Mouse (Mus musculus) forebrain, embryonic 10.5 days (tissue): ENCODE data around the gene Rbfox2. TPM values are rescaled to one million over a fixed set of nuclear protein-coding genes. Genes with fewer than 3 reads are reported as not detected.

Source experiments
- DNase-seq: peaks from one replicate; pipeline ENCODE4 v3.0.0-alpha.2; 2017; ENCODE audit warnings: low spot score; ENCODE audit errors: extremely low spot score
- H3K27ac ChIP-seq: fragments of 300-500 bp; sonication (generic); 2 replicates; pipeline ENCODE4 v1.5.1; 2016; ENCODE audit warnings: mild to moderate bottlenecking
- H3K27me3 ChIP-seq: fragments of 300-500 bp; sonication (generic); 2 replicates; pipeline ENCODE4 v1.6.1; 2016; ENCODE audit warnings: mild to moderate bottlenecking; ENCODE audit not compliant: poor library complexity, severe bottlenecking
- H3K36me3 ChIP-seq: fragments of 300-500 bp; sonication (generic); replicated peaks from 2 replicates; pipeline ENCODE4 v1.6.1; 2016; ENCODE audit warnings: mild to moderate bottlenecking, moderate library complexity
- H3K4me1 ChIP-seq: fragments of 300-500 bp; sonication (generic); 2 replicates; pipeline ENCODE4 v1.6.1; 2016
- H3K4me3 ChIP-seq: fragments of 300-500 bp; sonication (generic); 2 replicates; pipeline ENCODE4 v1.5.1; 2016; ENCODE audit warnings: mild to moderate bottlenecking, moderate library complexity
- H3K9me3 ChIP-seq: fragments of 300-500 bp; sonication (generic); 2 replicates; pipeline ENCODE4 v1.6.1; 2016; ENCODE audit warnings: mild to moderate bottlenecking, moderate library complexity
- WGBS: fragments of 180-500 bp; shearing (Covaris S2); methylation state at CpG from one replicate; pipeline ENCODE4 v1.1.7; 2016; 5-methylcytosine and 5-hydroxymethylcytosine counted together
- polyA plus RNA-seq: library from polyadenylated mRNA; unstranded; fragments of >200 nt; fragmentation: Nextera tagmentation; extraction: Ambion mirVana; gene quantifications from 2 replicates; pipeline ENCODE4 v1.2.1, GENCODE M21; 2016

Gene Rbfox2
- polyA plus RNA-seq, 1 experiment from 2014 or later, result 39.0 TPM

- Histone ChIP-seq H3K4me3 (no peak overlapping the region), H3K9me3 (no peaks in the 10 kb centered on the region), H3K27ac (no peak overlapping the region), H3K36me3 (no peaks in the 10 kb centered on the region), H3K4me1 (peaks cover 79% of the 10 kb centered on the region), H3K27me3 (no peaks in the 10 kb centered on the region)
- 85% methylated on average over 4 of the region's 4 CpGs for whole genome bisulfite sequencing
- no peak for DNase-seq
Observed at GRCm38 (mm10) chr15:77256782-77257181, 50.0 kb downstream of the Rbfox2 start.

GRCm38 (mm10) chr15:77254636-77255035 lies 52.2 kb downstream of the Rbfox2 start:
- Histone ChIP-seq H3K27me3 (no peaks in the 10 kb centered on the region), H3K4me1 (peaks cover 83% of the 10 kb centered on the region), H3K4me3 (no peak overlapping the region), H3K36me3 (no peaks in the 10 kb centered on the region), H3K27ac (peak overlapping the region; percentile 80), H3K9me3 (no peaks in the 10 kb centered on the region)
- WGBS, result 19% methylated on average over 1 of the region's 1 CpGs
- DNase-seq, result peak; percentile 43

GRCm38 (mm10) chr15:77254128-77254527 lies 52.7 kb downstream of the Rbfox2 start:
- peaks cover 78% of the 10 kb centered on the region for H3K4me1 ChIP-seq
- H3K27me3 ChIP-seq, result no peaks in the 10 kb centered on the region
- no peaks in the 10 kb centered on the region for H3K9me3 ChIP-seq
- peak overlapping the region; percentile 80 for H3K27ac ChIP-seq
- H3K36me3 ChIP-seq, result no peaks in the 10 kb centered on the region
- H3K4me3 ChIP-seq, result no peak overlapping the region
- DNase-seq, result no peak
- 48% methylated on average over 2 of the region's 2 CpGs for WGBS

GRCm38 (mm10) chr15:77251706-77252105 lies 55.1 kb downstream of the Rbfox2 start:
- Histone ChIP-seq H3K4me3 (no peak overlapping the region), H3K36me3 (no peaks in the 10 kb centered on the region), H3K27ac (no peak overlapping the region; the same call in 1 of the 2 replicates), H3K4me1 (peaks cover 64% of the 10 kb centered on the region), H3K27me3 (no peaks in the 10 kb centered on the region), H3K9me3 (no peaks in the 10 kb centered on the region)
- 72% methylated on average over 3 of the region's 3 CpGs for WGBS
- DNase-seq, result no peak

GRCm38 (mm10) chr15:77250806-77251205 lies 56.0 kb downstream of the Rbfox2 start:
- H3K4me3 ChIP-seq, result no peak overlapping the region
- no peaks in the 10 kb centered on the region for H3K36me3 ChIP-seq
- H3K27ac ChIP-seq, result no peak overlapping the region
- no peaks in the 10 kb centered on the region for H3K9me3 ChIP-seq
- no peak for DNase-seq
- WGBS, result 88% methylated on average over 2 of the region's 2 CpGs
- no peaks in the 10 kb centered on the region for H3K27me3 ChIP-seq
- peaks cover 64% of the 10 kb centered on the region for H3K4me1 ChIP-seq

- no peaks in the 10 kb centered on the region for H3K27me3 ChIP-seq
- no peak overlapping the region for H3K27ac ChIP-seq
- H3K4me1 ChIP-seq, result peaks cover 65% of the 10 kb centered on the region
- no peak overlapping the region for H3K4me3 ChIP-seq
- no peaks in the 10 kb centered on the region for H3K36me3 ChIP-seq
- no peaks in the 10 kb centered on the region for H3K9me3 ChIP-seq
- no peak for DNase-seq
- 85% methylated on average over 5 of the region's 5 CpGs for WGBS
Observed at GRCm38 (mm10) chr15:77249421-77249820, 57.4 kb downstream of the Rbfox2 start.

- WGBS, result 14% methylated on average over 11 of the region's 11 CpGs
- Histone ChIP-seq H3K36me3 (no peaks in the 10 kb centered on the region), H3K27ac (peak overlapping the region; percentile 81), H3K4me3 (peak overlapping the region; percentile 36), H3K4me1 (peaks cover 44% of the 10 kb centered on the region), H3K27me3 (no peaks in the 10 kb centered on the region), H3K9me3 (no peaks in the 10 kb centered on the region)
- DNase-seq, result peak; percentile 66
Observed at GRCm38 (mm10) chr15:77245418-77246365, 61.1 kb downstream of the Rbfox2 start.

GRCm38 (mm10) chr15:77244634-77245033 lies 62.2 kb downstream of the Rbfox2 start:
- Histone ChIP-seq H3K9me3 (no peaks in the 10 kb centered on the region), H3K27me3 (no peaks in the 10 kb centered on the region), H3K4me3 (no peak overlapping the region), H3K4me1 (peaks cover 43% of the 10 kb centered on the region), H3K36me3 (no peaks in the 10 kb centered on the region), H3K27ac (peak overlapping the region; percentile 81; the same call in 1 of the 2 replicates)
- no peak for DNase-seq
- WGBS, result 88% methylated on average over 5 of the region's 5 CpGs

GRCm38 (mm10) chr15:77243876-77244560 lies 62.8 kb downstream of the Rbfox2 start:
- no peak for DNase-seq
- H3K27ac ChIP-seq, result 0 out of 2 replicates have a peak overlapping the region, but pooled peaks have one; percentile 81
- WGBS, result 93% methylated on average over 5 of the region's 5 CpGs
- H3K9me3 ChIP-seq, result no peaks in the 10 kb centered on the region
- no peaks in the 10 kb centered on the region for H3K27me3 ChIP-seq
- no peak overlapping the region for H3K4me3 ChIP-seq
- peaks cover 43% of the 10 kb centered on the region for H3K4me1 ChIP-seq
- no peaks in the 10 kb centered on the region for H3K36me3 ChIP-seq

GRCm38 (mm10) chr15:77240607-77241006 lies 66.2 kb downstream of the Rbfox2 start:
- Histone ChIP-seq H3K4me1 (peaks cover 35% of the 10 kb centered on the region), H3K9me3 (no peaks in the 10 kb centered on the region), H3K27ac (no peak overlapping the region), H3K27me3 (no peaks in the 10 kb centered on the region), H3K4me3 (no peak overlapping the region), H3K36me3 (no peaks in the 10 kb centered on the region)
- DNase-seq, result no peak
- WGBS, result 85% methylated on average over 4 of the region's 4 CpGs

GRCm38 (mm10) chr15:77239564-77239963 lies 67.2 kb downstream of the Rbfox2 start:
- no peak for DNase-seq
- Histone ChIP-seq H3K27me3 (no peaks in the 10 kb centered on the region), H3K27ac (no peak overlapping the region), H3K36me3 (no peaks in the 10 kb centered on the region), H3K9me3 (no peaks in the 10 kb centered on the region), H3K4me1 (peaks cover 33% of the 10 kb centered on the region), H3K4me3 (no peak overlapping the region)
- WGBS, result 90% methylated on average over 4 of the region's 4 CpGs

- Histone ChIP-seq H3K4me3 (no peak overlapping the region), H3K9me3 (no peaks in the 10 kb centered on the region), H3K4me1 (peaks cover 32% of the 10 kb centered on the region), H3K27ac (no peak overlapping the region), H3K27me3 (no peaks in the 10 kb centered on the region), H3K36me3 (no peaks in the 10 kb centered on the region)
- WGBS, result 78% methylated on average over 1 of the region's 1 CpGs
- no peak for DNase-seq
Observed at GRCm38 (mm10) chr15:77237661-77238060, 69.1 kb downstream of the Rbfox2 start.

- Histone ChIP-seq H3K27ac (no peak overlapping the region), H3K9me3 (no peaks in the 10 kb centered on the region), H3K36me3 (no peaks in the 10 kb centered on the region), H3K4me1 (peaks cover 32% of the 10 kb centered on the region), H3K27me3 (no peaks in the 10 kb centered on the region), H3K4me3 (no peak overlapping the region)
- DNase-seq, result no peak
- WGBS, result 86% methylated on average over 7 of the region's 7 CpGs
Observed at GRCm38 (mm10) chr15:77236055-77236567, 70.7 kb downstream of the Rbfox2 start.
